Mouse (Mus musculus) adrenal gland, postnatal 36 days (tissue): ENCODE measurements around the gene Tmem265. TPM values are rescaled to one million over a fixed set of nuclear protein-coding genes. Genes with fewer than 3 reads are reported as not detected.

ENCODE experiments used
- DNase-seq, 2 experiments: peaks; one replicate each; pipeline ENCODE4 v3.0.0; 2021; ENCODE audit warnings: mixed read lengths in 1 of 2
- total RNA-seq, 2 experiments: library from RNA; stranded (reverse); gene quantifications; 2 replicates each; pipeline ENCODE4 v1.2.3; 2021

Gene Tmem265
- total RNA-seq, 2 experiments from 2014 or later, result not detected

GRCm38 (mm10) chr7:127588011-127588871 lies 27.1 kb downstream of the Tmem265 start, which contains the start of the genes Ccdc189 and Rnf40:
Gene Ccdc189 (minus strand): TSS chr7:127588595.
Gene Rnf40 (plus strand): TSS chr7:127588767.
- peak; percentile 95 to 96 for DNase-seq

- no peak for DNase-seq
Measured at GRCm38 (mm10) chr7:127588901-127589300, 27.7 kb downstream of the Tmem265 start.

- no peak for DNase-seq
Measured at GRCm38 (mm10) chr7:127589637-127590036, 28.4 kb downstream of the Tmem265 start.

DNA sequence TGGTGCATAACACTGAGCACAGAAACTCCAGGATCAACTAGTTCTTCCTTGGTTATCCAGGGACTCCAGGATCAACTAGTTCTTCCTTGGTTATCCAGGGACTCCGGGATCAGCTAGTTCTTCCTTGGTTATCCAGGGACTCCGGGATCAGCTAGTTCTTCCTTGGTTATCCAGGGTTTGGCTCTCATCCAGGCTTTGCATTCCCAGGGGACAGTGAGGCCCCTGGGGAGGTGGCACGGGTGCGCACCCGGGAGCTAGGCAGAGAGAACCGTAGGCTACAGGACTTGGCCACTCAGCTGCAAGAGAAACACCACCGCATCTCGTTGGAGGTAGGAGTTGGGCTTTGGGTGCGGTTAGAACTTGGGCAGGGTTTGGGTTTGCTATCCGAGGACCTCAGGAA lies 29.9 kb downstream of the Tmem265 start:
- DNase-seq, result no peak

DNA sequence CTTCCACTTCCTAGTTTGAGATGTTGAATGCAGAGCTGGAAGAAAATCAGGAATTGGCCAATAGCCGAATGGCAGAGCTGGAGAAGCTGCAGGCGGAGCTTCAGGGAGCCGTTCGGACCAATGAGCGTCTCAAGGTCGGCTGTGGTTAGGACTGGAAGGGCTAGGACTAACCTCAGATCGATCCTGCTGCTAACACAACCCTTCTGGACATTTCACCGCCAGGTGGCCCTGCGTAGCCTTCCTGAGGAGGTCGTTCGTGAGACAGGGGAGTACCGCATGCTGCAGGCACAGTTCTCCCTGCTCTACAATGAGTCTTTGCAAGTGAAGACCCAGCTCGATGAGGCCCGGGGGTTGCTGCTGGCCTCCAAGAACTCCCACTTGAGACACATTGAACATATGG lies 31.4 kb downstream of the Tmem265 start:
- peak in 1 of 2 experiments; percentile 42 for DNase-seq

DNA sequence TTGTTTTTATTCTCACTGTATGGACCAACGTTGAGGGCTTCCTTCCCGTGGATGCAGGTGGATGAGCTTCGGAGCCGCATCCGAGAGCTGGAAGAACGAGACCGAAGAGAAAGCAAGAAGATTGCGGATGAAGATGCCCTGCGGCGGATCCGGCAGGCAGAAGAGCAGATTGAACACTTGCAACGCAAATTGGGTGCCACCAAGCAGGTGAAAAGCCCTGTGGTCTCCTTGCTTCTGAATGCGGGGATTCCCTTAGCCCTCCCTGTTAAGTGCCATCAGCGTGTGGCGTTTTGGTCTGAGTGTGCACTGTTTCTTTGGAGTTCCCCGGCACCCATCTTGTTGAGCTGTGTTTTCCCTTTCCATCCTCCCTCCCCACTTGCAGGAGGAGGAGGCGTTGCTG lies 35.6 kb downstream of the Tmem265 start:
- no peak for DNase-seq

DNA sequence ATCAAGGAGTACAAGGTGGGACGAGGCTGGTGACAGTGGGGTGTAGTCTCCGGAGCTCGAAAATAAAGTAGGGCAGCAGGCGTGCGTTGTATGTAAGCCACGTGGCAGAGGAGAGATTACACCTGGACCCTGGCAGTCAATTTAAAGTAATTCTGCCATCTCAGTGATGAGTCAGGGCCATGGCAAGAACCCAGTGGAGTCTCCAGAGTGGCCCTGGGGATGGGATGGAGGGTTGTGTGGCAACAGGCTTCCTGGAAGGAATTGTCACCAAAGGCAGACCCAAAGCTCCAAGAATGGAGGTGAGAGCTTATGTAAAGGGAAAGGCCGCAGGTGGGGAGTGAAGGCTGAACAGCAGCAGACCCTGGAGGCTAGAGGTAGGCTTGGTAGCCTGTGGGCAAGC lies 39.4 kb downstream of the Tmem265 start:
- peak in 1 of 2 experiments; percentile 48 for DNase-seq

GRCm38 (mm10) chr7:127601735-127602134 lies 40.5 kb downstream of the Tmem265 start:
- DNase-seq, result no peak

DNA sequence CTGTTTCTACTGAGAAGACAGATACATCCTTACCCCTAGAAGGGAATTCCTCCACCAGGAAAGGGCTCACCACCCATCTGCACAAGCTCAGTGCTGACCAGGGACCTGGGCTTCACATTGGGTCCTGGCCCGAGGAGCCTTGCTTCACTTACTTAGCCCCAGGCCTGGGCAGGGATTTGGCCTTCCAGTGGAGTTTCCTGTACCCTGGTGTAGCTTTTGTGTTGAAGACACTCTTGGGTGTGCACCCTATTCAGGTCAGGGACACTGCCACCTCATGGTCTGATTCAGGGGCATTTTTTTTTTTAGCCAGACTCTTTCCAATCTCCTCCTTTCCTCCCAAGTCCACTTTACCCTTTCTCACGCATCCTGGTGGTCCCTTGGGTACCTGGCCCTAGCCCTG lies 41.7 kb downstream of the Tmem265 start:
- peak; percentile 35 to 39 for DNase-seq

DNA sequence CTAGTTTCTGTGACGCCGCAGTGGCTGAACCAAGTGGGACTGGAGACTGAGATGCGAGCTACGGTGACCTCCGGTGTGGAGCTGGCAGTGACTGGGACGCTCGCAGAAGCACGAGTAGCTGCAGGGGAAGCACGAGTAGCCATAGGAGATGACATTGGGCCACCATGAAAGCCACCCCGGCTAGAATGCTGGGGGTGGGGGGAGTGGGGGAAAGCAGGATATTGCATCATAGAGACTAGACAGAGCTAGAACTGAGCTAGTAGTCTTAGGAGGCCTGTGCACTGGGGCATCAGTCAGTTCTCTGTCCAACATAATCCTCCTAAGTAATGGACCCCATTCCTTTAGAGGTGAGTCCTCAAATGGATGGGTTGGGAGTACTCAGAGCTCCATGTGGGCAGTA lies 43.1 kb downstream of the Tmem265 start:
- DNase-seq, result no peak

DNA sequence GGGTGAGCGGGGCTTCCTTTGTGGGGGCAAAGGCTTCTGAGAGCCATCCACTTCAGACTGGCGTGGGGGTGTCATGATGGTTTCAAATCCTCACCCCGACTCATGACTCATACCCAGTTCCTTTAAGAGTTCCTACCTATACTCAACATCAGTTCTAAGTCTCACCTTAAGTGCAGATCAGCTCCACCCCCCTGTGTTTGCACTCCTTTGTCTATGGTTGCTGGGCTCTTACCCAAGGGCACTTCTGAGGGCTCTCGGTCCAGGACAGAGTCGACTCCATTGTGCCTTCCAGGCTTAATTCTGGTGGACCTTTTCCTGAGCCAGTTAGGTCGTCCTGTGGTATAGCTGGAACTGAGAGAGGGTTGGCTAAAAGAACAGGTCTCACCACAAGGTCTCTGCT lies 46.0 kb downstream of the Tmem265 start:
- DNase-seq, result no peak

DNA sequence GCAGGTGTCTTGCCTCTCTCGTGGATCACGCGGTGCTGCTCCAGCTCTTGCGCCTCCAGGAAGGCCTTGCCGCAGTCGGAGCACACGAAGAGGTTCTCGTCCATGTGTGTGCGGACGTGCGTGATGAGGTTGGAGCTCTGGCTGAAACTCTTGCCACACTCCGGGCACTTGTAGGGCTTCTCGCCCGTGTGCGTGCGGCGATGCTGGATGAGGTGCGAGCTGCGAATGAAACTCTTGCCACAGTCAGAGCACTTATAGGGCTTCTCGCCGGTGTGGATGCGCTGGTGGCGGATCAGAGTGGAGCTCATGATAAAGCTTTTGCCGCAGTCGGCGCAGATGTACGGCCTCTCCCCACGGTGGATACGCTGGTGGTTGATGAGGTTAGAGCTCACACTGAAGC lies 49.8 kb downstream of the Tmem265 start:
- no peak for DNase-seq

DNA sequence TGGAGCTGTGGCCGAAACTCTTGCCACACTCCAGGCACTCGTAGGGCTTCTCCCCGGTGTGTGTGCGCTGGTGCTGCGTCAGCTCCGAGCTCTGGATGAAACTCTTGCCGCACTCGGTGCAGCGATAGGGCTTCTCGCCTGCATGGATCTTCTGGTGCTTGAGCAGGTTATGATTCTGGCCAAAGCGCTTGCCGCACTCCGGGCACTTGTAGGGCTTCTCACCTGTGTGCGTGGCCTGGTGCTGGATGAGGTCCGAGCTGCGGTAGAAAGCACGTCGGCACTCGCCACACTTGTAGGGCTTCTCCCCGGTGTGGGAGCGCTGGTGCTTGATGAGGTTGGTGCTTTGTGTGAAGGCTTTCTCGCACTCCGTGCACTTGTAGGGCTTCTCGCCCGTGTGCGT lies 50.4 kb downstream of the Tmem265 start:
- DNase-seq, result no peak

DNA sequence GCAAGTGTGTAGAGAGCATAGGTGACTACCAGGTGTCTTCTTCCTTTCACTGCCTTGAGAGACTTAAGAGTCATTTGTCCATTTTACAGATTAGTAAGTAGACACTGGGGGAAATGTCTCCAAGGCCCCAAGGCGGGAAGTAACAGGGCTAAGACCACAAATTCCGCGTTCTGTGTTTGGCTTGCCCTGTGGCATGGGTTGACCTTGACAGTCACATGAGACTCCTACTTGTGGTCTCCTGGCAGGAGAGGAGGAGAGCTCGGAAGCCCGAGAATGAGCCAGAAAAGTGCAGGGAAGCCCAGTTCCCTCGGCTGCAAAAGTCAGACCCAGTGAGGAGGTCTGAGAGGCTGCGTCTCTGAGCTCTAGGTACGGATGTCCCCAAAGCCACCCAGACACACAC lies 52.3 kb downstream of the Tmem265 start:
- DNase-seq, result peak in 1 of 2 experiments; percentile 33

DNA sequence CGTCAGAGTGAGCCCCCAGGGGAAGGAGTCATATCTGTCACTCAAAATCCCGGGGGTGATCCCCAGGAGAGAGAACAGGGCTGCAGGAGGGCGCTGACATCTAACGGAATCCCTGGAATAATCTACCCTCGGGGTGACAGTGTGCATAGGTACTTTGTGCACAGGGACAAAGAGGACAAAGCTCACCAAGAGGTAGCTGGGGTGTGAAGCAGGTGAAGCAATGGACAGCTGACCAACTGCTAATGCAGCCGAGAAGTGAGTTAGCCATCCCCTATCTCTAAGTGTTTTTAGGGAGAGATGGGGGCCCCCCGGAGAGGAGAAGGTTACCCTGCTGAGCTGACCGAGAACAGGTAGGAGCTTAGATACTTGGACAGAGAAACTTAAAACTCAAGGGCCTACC lies 52.9 kb downstream of the Tmem265 start:
- no peak for DNase-seq

DNA sequence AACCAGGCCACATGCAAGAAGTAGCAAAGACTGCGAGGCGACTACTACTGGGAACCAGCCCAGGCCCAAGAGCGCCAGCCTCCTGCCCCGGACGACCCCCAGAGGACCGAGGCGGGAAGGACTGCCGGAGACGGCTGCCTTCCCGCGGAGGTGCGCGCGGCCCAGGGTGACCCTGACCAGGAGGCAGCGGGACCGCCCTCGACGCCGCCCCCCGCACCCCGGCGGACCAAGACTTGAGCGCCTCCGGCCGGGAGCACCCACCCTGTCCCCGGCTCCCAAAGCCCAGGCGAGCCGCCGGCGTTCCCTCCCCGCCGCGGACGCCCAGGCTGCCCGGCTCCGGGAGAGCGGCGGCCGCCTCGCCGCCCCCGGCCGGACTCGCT lies 53.3 kb downstream of the Tmem265 start:
- DNase-seq, result peak; percentile 82 to 87

DNA sequence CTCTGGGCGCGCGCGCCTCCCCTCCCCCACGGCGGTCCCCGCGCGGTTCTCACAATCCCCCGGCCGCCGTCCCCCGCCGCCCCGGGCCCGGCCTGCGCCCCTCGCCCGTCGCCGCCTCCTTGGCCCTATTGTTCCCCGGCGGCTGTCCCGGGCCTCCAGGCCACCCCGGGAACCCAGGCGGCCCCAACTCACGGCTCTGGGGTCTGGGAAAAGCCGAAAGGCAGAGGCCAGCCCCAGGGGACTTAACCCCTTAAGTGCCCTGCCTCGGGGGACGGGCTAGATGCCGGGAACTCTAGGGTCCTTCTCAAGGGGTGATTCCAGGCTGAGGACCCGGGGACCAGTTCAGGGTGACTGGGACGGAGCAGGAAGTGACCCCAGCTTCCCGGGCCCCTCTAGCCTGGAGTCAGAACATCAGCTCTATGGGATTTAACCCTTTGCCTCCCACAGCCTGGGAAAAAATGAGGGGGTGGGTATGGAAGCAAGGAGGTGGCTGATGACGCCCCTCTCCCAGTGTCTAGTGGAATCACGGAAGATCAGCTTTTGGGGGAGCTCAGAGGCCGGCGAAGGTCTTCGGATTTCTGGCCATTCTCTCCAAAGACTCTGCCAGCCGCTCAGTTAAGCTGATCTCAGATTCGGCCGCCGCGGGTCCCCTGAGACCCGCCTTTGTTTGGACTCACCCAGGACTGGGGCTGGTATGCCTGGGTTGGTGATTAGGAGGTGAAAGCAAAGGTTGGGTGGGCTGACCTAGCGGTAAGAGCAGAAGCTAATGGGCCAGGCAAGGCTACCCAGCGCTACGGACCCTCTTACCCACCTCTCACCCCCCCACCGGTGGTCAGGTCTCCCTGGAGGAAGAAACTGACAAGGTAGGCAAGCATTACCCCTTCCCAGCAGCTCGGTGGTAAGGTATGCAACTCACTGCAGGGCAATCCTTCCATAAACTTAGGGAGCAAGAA lies 54.0 kb downstream of the Tmem265 start, which contains the start of gene Zfp629:
Zfp629 (minus strand) TSS at position 907 of the 953 bp plus-strand sequence.
- peak; percentile 70 to 81 for DNase-seq

DNA sequence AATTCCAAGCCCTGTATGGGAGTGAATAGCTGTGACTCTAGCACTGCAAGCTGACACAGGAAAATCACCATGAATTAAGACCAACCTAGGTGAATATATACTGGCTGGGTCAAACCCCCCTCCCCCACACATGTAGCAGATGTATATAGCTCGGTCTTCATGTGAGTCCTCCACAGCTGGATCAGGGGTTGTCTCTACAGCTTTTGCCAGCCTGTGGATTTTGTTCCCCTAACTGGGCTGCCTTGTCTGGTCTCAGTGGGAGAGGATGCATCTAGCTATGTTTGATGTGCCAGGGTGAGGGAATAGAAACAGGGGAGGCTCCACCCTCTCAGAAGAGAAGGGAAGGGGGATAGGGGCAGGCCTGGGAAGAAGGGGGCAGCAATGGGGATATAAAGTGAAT lies 55.1 kb downstream of the Tmem265 start:
- DNase-seq, result no peak
